Mouse (Mus musculus) urinary bladder, adult 2 months (tissue): ENCODE measurements around the gene Ifitm10. TPM values are rescaled to one million over a fixed set of nuclear protein-coding genes. Genes with fewer than 3 reads are reported as not detected.
"Not testable (repeated sequence)": the region's sequence is repeated elsewhere in the genome, so short reads cannot be mapped to it uniquely, and the experiment has no call there.

Experiments used
- DNase-seq: peaks from one replicate; pipeline ENCODE4 v3.0.0; 2022; ENCODE audit warnings: low spot score
- polyA plus RNA-seq: library from polyadenylated mRNA; depleted of rRNA; stranded (reverse); fragments of >200 nt; gene quantifications from 2 replicates; pipeline ENCODE4 v1.2.3, GENCODE M21; 2012

The Ifitm10 gene
- polyA plus RNA-seq, 1 experiment: 36.2 TPM

GRCm38 (mm10) chr7:142321637-142322306 is 51.8 kb downstream of the Ifitm10 start:
- not testable (repeated sequence) for DNase-seq

GRCm38 (mm10) chr7:142320906-142321305 is 52.6 kb downstream of the Ifitm10 start:
- DNase-seq: no peak

GRCm38 (mm10) chr7:142319124-142319523 is 54.4 kb downstream of the Ifitm10 start:
- DNase-seq: no peak

- DNase-seq: no peak
Measured at GRCm38 (mm10) chr7:142317216-142317615, 56.3 kb downstream of the Ifitm10 start.

GRCm38 (mm10) chr7:142316558-142316957 is 57.0 kb downstream of the Ifitm10 start:
- no peak for DNase-seq

- DNase-seq: no peak
Measured at GRCm38 (mm10) chr7:142314600-142315285, 58.8 kb downstream of the Ifitm10 start.

GRCm38 (mm10) chr7:142303929-142304328 is 69.6 kb downstream of the Ifitm10 start:
- not testable (repeated sequence) for DNase-seq

GRCm38 (mm10) chr7:142303249-142303648 is 70.3 kb downstream of the Ifitm10 start, which contains the start of gene Krtap5-4:
Krtap5-4 (plus strand) TSS chr7:142303549.
- no peak for DNase-seq

- DNase-seq: not testable (repeated sequence)
Measured at GRCm38 (mm10) chr7:142297018-142297417, 76.5 kb downstream of the Ifitm10 start, which contains the start of gene Krtap5-1. Krtap5-1 (minus strand) TSS chr7:142297118.

GRCm38 (mm10) chr7:142296108-142296507 is 77.4 kb downstream of the Ifitm10 start:
- not testable (repeated sequence) for DNase-seq

GRCm38 (mm10) chr7:142295418-142295817 is 78.1 kb downstream of the Ifitm10 start:
- no peak for DNase-seq

- DNase-seq: not testable (repeated sequence)
Measured at GRCm38 (mm10) chr7:142293851-142294250, 79.7 kb downstream of the Ifitm10 start.

GRCm38 (mm10) chr7:142285910-142286612 is 87.5 kb downstream of the Ifitm10 start:
- DNase-seq: not testable (repeated sequence)

GRCm38 (mm10) chr7:142285130-142285835 is 88.3 kb downstream of the Ifitm10 start:
- DNase-seq: peak; percentile 21

GRCm38 (mm10) chr7:142284615-142285080 is 88.9 kb downstream of the Ifitm10 start:
- DNase-seq: peak; percentile 77

GRCm38 (mm10) chr7:142284023-142284591 is 89.4 kb downstream of the Ifitm10 start:
- DNase-seq: peak; percentile 46

- DNase-seq: not testable (repeated sequence)
Measured at GRCm38 (mm10) chr7:142282847-142283246, 90.7 kb downstream of the Ifitm10 start.

GRCm38 (mm10) chr7:142279291-142279690 is 94.3 kb downstream of the Ifitm10 start:
- DNase-seq: not testable (repeated sequence)

- peak; percentile 38 for DNase-seq
Measured at GRCm38 (mm10) chr7:142278183-142278582, 95.4 kb downstream of the Ifitm10 start.
